Mouse (Mus musculus) midbrain, embryonic 12.5 days (tissue): Measurements from ENCODE around the gene 4933405L10Rik. TPM values are rescaled to one million over a fixed set of nuclear protein-coding genes. Genes with fewer than 3 reads are reported as not detected.
A peak's percentile ranks its signal among the peaks of the same experiment; 100 is the strongest.

ENCODE experiments used
- ATAC-seq: fragments of 200-750 bp; cut with Nextera tagmentation; 2 replicates; pipeline ENCODE4 v1.8.0; 2017; ENCODE audit warnings: low read depth, moderate TSS enrichment, moderate library complexity; ENCODE audit not compliant: low FRiP score
- H3K27ac ChIP-seq: fragments of 300-500 bp; sonication (generic); replicated peaks from 2 replicates; pipeline ENCODE4 v1.5.1; 2016; ENCODE audit warnings: mild to moderate bottlenecking
- H3K27me3 ChIP-seq: fragments of 300-500 bp; sonication (generic); 2 replicates; pipeline ENCODE4 v1.6.1; 2016; ENCODE audit warnings: mild to moderate bottlenecking
- H3K36me3 ChIP-seq: fragments of 300-500 bp; sonication (generic); 2 replicates; pipeline ENCODE4 v1.6.1; 2016
- H3K4me1 ChIP-seq: fragments of 300-500 bp; sonication (generic); 2 replicates; pipeline ENCODE4 v1.6.1; 2016
- H3K4me2 ChIP-seq: fragments of 300-500 bp; sonication (generic); replicated peaks from 2 replicates; pipeline ENCODE4 v1.6.1; 2016; ENCODE audit warnings: mild to moderate bottlenecking, moderate library complexity
- H3K4me3 ChIP-seq: fragments of 300-500 bp; sonication (generic); 2 replicates; pipeline ENCODE4 v1.5.1; 2016; ENCODE audit warnings: mild to moderate bottlenecking
- H3K9ac ChIP-seq: fragments of 300-500 bp; sonication (generic); replicated peaks from 2 replicates; pipeline ENCODE4 v1.6.1; 2016; ENCODE audit warnings: mild to moderate bottlenecking, moderate library complexity
- H3K9me3 ChIP-seq: fragments of 300-500 bp; sonication (generic); 2 replicates; pipeline ENCODE4 v1.6.1; 2016; ENCODE audit warnings: mild to moderate bottlenecking
- WGBS: fragments of 180-500 bp; shearing (Covaris S2); methylation state at CpG from one replicate; pipeline ENCODE4 v1.1.7; 2016; 5-methylcytosine and 5-hydroxymethylcytosine counted together
- polyA plus RNA-seq: library from polyadenylated mRNA; unstranded; fragments of >200 nt; fragmentation: Nextera tagmentation; extraction: Ambion mirVana; gene quantifications from 2 replicates; pipeline ENCODE4 v1.2.1, GENCODE M21; 2016

The 4933405L10Rik gene
- 0.27 TPM in 1 of 2 replicates, not detected in the other for polyA plus RNA-seq

GRCm38 (mm10) chr8:105707498-105708403 is at the start of gene 4933405L10Rik, which contains the start of gene Enkd1:
TSS of gene 4933405L10Rik (plus strand) at chr8:105707655.
TSS of gene Enkd1 (minus strand) at chr8:105708210.
- Histone ChIP-seq H3K27ac (no peak within 1 kb of the TSS), H3K9ac (peak within 1 kb of the TSS; percentile 71), H3K9me3 (no peaks in the 10 kb centered on the region), H3K4me2 (peak within 1 kb of the TSS; percentile 91), H3K4me1 (peaks cover 20% of the 10 kb centered on the region), H3K27me3 (no peaks in the 10 kb centered on the region), H3K36me3 (peaks cover 19% of the 10 kb centered on the region), H3K4me3 (peak within 1 kb of the TSS; percentile 75)
- WGBS: under 1% methylated on average over 55 of the region's 55 CpGs
- ATAC-seq: peak; percentile 87

GRCm38 (mm10) chr8:105661167-105661566 is 46.3 kb upstream of the 4933405L10Rik start:
- no peak for ATAC-seq

GRCm38 (mm10) chr8:105677891-105678290 is 29.6 kb upstream of the 4933405L10Rik start:
- Histone ChIP-seq H3K27ac (no peak overlapping the region), H3K36me3 (peaks cover 95% of the 10 kb centered on the region), H3K9me3 (no peaks in the 10 kb centered on the region), H3K4me3 (no peak overlapping the region), H3K27me3 (no peaks in the 10 kb centered on the region), H3K4me1 (no peaks in the 10 kb centered on the region), H3K9ac (no peak overlapping the region), H3K4me2 (no peak overlapping the region)
- 90% methylated on average over 1 of the region's 1 CpGs for WGBS
- ATAC-seq: no peak

More at GRCm38 (mm10) chr8:105661167-105661566, 46.3 kb upstream of the 4933405L10Rik start:
- Histone ChIP-seq H3K36me3 (peaks cover 31% of the 10 kb centered on the region), H3K9ac (no peak overlapping the region), H3K9me3 (no peaks in the 10 kb centered on the region), H3K4me2 (no peak overlapping the region), H3K4me1 (peaks cover 5% of the 10 kb centered on the region; the same call in 1 of the 2 replicates), H3K27me3 (no peaks in the 10 kb centered on the region), H3K27ac (no peak overlapping the region), H3K4me3 (no peak overlapping the region)
- 78% methylated on average over 3 of the region's 3 CpGs for WGBS

GRCm38 (mm10) chr8:105685325-105685724 is 22.1 kb upstream of the 4933405L10Rik start:
- H3K4me3 ChIP-seq: no peak overlapping the region
- no peaks in the 10 kb centered on the region for H3K9me3 ChIP-seq
- WGBS: 83% methylated on average over 7 of the region's 7 CpGs
- no peak overlapping the region for H3K4me2 ChIP-seq
- H3K4me1 ChIP-seq: peaks cover 6% of the 10 kb centered on the region
- H3K27me3 ChIP-seq: no peaks in the 10 kb centered on the region
- H3K27ac ChIP-seq: no peak overlapping the region
- no peak overlapping the region for H3K9ac ChIP-seq
- ATAC-seq: no peak
- peaks cover 39% of the 10 kb centered on the region for H3K36me3 ChIP-seq

GRCm38 (mm10) chr8:105685796-105686308 is 21.6 kb upstream of the 4933405L10Rik start, which contains the start of gene Carmil2:
TSS of gene Carmil2 (plus strand) at chr8:105686274.
- no peak within 1 kb of the TSS for H3K27ac ChIP-seq
- WGBS: 15% methylated on average over 20 of the region's 26 CpGs
- no peak within 1 kb of the TSS for H3K4me3 ChIP-seq
- no peak within 1 kb of the TSS for H3K9ac ChIP-seq
- peak within 1 kb of the TSS; percentile 29; the same call in 1 of the 2 replicates for H3K4me2 ChIP-seq
- H3K27me3 ChIP-seq: no peaks in the 10 kb centered on the region
- H3K36me3 ChIP-seq: peaks cover 34% of the 10 kb centered on the region
- no peaks in the 10 kb centered on the region for H3K9me3 ChIP-seq
- peaks cover 6% of the 10 kb centered on the region for H3K4me1 ChIP-seq
- peak; percentile 30; the same call in 1 of the 2 replicates for ATAC-seq

- Histone ChIP-seq H3K9ac (no peak overlapping the region), H3K4me3 (no peak overlapping the region), H3K9me3 (no peaks in the 10 kb centered on the region), H3K36me3 (peaks cover 27% of the 10 kb centered on the region), H3K27me3 (no peaks in the 10 kb centered on the region), H3K27ac (no peak overlapping the region), H3K4me1 (peaks cover 6% of the 10 kb centered on the region), H3K4me2 (no peak overlapping the region)
- ATAC-seq: no peak
- WGBS: 72% methylated on average over 6 of the region's 6 CpGs
Observed at GRCm38 (mm10) chr8:105686551-105686950, 20.9 kb upstream of the 4933405L10Rik start.

GRCm38 (mm10) chr8:105687512-105687911 is 19.9 kb upstream of the 4933405L10Rik start:
- H3K27ac ChIP-seq: no peak overlapping the region
- peaks cover 18% of the 10 kb centered on the region for H3K36me3 ChIP-seq
- H3K4me2 ChIP-seq: no peak overlapping the region
- ATAC-seq: no peak
- H3K27me3 ChIP-seq: no peaks in the 10 kb centered on the region
- peaks cover 6% of the 10 kb centered on the region for H3K4me1 ChIP-seq
- 60% methylated on average over 8 of the region's 8 CpGs for WGBS
- H3K9ac ChIP-seq: no peak overlapping the region
- H3K9me3 ChIP-seq: no peaks in the 10 kb centered on the region
- no peak overlapping the region for H3K4me3 ChIP-seq

- no peak overlapping the region for H3K9ac ChIP-seq
- WGBS: 70% methylated on average over 14 of the region's 14 CpGs
- no peaks in the 10 kb centered on the region for H3K27me3 ChIP-seq
- H3K9me3 ChIP-seq: peaks cover 5% of the 10 kb centered on the region; the same call in 1 of the 2 replicates
- H3K4me2 ChIP-seq: no peak overlapping the region
- no peak overlapping the region for H3K27ac ChIP-seq
- no peak overlapping the region for H3K4me3 ChIP-seq
- no peak for ATAC-seq
- H3K4me1 ChIP-seq: peaks cover 6% of the 10 kb centered on the region
- peaks cover 14% of the 10 kb centered on the region for H3K36me3 ChIP-seq
Observed at GRCm38 (mm10) chr8:105688242-105688752, 19.2 kb upstream of the 4933405L10Rik start.

- Histone ChIP-seq H3K27me3 (no peaks in the 10 kb centered on the region), H3K4me3 (no peak overlapping the region), H3K4me2 (no peak overlapping the region), H3K4me1 (peaks cover 16% of the 10 kb centered on the region), H3K27ac (no peak overlapping the region), H3K9me3 (peaks cover 5% of the 10 kb centered on the region; the same call in 1 of the 2 replicates), H3K9ac (no peak overlapping the region), H3K36me3 (peaks cover 4% of the 10 kb centered on the region; the same call in 1 of the 2 replicates)
- 65% methylated on average over 35 of the region's 35 CpGs for WGBS
- no peak for ATAC-seq
Observed at GRCm38 (mm10) chr8:105689256-105689982, 18.0 kb upstream of the 4933405L10Rik start.

- no peak for ATAC-seq
- H3K36me3 ChIP-seq: peaks cover 4% of the 10 kb centered on the region; the same call in 1 of the 2 replicates
- H3K27ac ChIP-seq: no peak overlapping the region
- no peaks in the 10 kb centered on the region for H3K27me3 ChIP-seq
- H3K4me3 ChIP-seq: no peak overlapping the region
- 91% methylated on average over 9 of the region's 9 CpGs for WGBS
- peaks cover 5% of the 10 kb centered on the region; the same call in 1 of the 2 replicates for H3K9me3 ChIP-seq
- H3K9ac ChIP-seq: no peak overlapping the region
- H3K4me2 ChIP-seq: no peak overlapping the region
- peaks cover 21% of the 10 kb centered on the region for H3K4me1 ChIP-seq
Observed at GRCm38 (mm10) chr8:105689983-105690360, 17.5 kb upstream of the 4933405L10Rik start.

GRCm38 (mm10) chr8:105690978-105691377 is 16.5 kb upstream of the 4933405L10Rik start:
- no peak overlapping the region for H3K4me2 ChIP-seq
- 90% methylated on average over 14 of the region's 14 CpGs for WGBS
- no peak overlapping the region for H3K27ac ChIP-seq
- peaks cover 5% of the 10 kb centered on the region; the same call in 1 of the 2 replicates for H3K9me3 ChIP-seq
- H3K4me3 ChIP-seq: no peak overlapping the region
- no peak overlapping the region for H3K9ac ChIP-seq
- peaks cover 17% of the 10 kb centered on the region for H3K4me1 ChIP-seq
- H3K27me3 ChIP-seq: peaks cover 6% of the 10 kb centered on the region; the same call in 1 of the 2 replicates
- peaks cover 4% of the 10 kb centered on the region; the same call in 1 of the 2 replicates for H3K36me3 ChIP-seq
- ATAC-seq: no peak
